Mouse (Mus musculus): Measurements from ENCODE around the gene Rasgrp1.

Gene Rasgrp1

DNA sequence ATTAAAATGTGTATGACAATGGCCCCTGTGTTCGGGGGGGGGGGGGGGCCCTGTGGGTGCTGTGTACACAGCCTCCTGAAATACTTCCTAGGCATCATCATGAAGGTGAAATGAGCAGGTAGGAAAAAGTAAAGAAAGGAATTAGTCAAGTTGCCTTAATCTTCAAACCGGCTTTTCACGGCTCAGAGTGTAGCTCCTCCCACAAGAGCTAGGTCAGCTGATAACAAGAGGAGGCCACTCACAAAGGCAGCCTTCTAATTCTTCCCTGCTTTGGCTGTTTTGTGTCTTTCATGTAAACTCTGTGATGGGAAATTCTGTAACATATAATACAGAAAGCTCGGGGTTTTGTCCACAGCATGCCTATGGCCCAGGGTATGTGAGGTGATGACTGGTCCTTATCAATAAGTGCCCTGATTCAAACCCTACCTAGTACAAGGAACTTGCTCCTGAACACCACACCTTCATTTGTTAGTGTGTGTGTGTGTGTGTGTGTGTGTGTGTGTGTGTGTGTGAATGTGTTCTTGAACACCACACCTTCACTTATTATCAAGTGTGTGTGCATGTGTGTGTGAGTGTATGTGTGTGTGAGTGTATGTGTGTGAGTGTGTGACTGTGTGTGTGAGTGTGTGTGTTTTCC, 7.1 kb downstream of the Rasgrp1 start:
- no peak for DNase-seq (ENCODE audit: low read depth, low spot score)

DNA sequence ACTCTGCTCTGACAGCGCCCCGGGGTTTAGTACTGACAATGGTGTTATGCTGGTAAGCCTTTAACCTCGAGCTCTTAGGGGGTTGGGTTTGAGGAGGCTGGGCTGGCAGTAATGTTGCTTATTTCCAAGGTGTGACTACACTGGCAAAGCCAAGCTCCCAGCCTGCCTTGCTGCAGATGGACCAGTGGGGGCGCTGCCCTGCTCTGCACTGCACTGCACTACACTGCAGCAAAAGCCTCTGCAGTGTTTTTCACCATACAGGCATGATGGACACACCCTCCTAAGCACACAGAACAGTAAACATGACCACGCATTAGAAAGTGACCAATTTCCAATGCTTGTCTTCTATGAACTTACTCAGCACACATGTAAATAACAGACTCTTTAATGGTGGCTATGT, 11.2 kb downstream of the Rasgrp1 start:
- no peak for DNase-seq (ENCODE audit: low read depth, low spot score)

DNA sequence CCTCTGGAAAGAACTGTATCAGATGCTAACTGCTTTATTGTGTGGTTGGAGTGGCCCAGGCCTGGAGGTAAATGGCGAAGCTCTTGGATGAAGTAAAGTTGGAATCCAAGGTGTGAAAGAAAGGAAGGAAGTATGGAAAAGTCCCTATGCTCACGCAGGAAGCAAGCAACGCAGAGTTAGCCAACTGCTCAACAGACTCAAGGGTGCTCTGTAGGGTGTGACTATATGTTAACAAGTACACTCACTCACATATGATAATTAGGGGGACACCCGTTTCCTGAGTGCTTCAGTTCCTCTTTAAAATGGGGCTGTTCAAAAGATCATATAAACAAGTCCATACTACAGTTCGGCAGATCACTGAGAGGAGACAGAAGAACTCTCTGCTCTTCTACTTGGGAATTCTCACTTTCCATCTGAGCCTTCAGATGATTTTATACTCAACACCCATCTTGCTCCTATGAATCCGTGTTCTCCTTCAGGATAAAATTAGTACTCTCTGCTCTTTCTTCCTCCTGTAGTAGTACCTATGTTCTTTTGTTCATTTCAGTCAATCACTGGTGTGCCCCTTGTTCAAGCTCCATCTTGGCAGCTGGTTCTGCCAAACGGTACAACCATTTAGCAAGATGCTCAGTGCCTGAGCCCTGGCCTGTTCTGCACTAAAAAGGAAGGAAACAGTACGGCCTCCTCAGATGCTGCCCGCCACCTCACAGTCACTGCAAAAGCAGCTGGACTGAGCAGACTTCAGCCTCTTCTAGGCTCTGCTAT, 14.1 kb downstream of the Rasgrp1 start:
- DNase-seq (ENCODE audit: low read depth, low spot score) = no peak

- no peak for DNase-seq (ENCODE audit: low read depth, low spot score)
Observed at GRCm38 (mm10) chr2:117322399-117322798, 20.4 kb downstream of the Rasgrp1 start.

DNA sequence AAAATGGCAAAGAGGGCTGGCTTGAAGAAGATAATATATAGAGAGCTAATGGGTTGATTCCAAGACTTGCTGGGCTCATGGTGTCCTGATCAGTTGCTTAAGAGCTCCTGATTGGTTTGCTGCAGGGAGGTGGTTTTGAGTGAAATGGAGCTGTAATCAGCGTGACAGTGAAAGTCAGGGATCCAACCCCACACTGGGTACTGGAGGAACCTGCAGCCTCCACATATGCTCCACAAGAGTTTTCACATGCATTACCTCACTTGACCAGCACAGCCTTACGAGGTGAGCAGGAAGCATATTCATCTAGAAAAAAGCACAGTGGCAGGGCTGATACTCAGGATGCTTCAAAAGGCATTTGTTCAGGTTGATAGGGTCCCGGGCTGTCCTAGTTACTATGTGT, 21.6 kb downstream of the Rasgrp1 start:
- no peak for DNase-seq (ENCODE audit: low read depth, low spot score)

DNA sequence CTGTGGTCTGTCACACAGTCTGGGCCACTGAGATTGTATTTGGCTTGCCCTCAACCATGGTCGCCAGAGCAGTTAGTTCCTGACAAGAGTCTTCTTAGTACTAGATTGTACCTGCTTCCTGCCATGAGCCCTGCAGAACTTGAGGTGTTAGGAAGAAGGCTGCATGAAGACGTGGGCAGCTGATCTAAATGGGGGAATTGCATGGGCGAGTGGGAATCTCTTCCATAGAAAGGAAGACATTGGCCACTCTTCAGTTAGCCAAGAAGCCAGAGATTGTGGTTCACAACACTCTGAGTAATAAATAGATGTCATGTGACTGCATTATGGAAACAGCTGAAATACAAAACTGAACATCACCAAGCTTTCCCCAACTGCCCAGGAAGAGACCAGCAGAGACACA, 23.8 kb downstream of the Rasgrp1 start:
- no peak for DNase-seq (ENCODE audit: low read depth, low spot score)

DNA sequence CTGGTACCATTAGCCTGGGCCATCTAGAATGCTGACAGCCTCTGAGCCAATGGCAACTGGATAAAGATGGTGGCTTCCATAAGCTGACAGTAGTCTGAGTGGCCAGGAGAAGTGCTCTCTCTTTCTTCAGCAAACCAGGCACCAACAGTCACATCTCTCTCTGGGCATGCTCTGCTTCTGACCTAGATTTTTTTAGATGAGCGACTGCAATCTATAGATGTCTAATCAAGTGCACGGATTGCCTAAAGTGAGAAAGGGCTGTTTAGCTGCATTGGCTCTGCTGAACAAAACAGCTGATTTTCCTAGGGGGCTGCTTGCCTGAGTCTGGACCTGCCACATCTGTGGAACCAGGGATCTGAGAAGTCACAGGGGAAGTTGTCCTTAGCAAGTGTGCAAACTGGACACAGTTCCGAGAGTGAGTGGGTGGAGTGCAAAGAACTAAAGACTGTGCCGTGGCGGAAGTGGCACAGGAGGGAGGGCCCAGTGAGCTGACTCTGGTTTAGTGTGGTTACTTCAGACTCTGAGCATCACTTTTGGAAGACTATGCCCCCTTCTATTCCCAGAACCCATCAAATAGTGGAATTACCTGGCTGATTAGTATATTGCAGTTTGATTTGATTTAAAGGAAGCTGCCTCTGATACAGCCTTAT, 29.1 kb downstream of the Rasgrp1 start:
- no peak for DNase-seq (ENCODE audit: low read depth, low spot score)

- no peak for DNase-seq (ENCODE audit: low read depth, low spot score)
Observed at GRCm38 (mm10) chr2:117312441-117312895, 30.3 kb downstream of the Rasgrp1 start.

DNA sequence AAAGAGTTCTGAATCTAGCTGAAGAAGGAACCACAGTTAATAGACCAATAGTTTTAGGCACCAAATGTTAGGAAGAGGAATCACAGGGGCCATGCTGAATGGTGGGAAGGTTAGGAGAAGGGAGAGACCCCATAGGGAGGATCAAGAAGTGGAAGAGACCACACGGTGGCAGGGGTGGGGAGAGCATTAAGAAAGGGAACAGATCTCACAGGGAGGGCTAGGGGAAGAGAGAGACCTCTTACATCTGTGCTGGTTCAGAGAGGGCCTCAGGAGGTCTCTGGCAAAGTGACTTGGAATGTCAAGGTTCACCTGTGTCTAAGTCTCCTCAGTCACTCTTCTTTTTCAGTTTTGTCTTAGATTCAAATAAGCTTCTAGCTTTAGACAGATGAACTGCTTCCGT, 30.8 kb downstream of the Rasgrp1 start:
- DNase-seq (ENCODE audit: low read depth, low spot score) = no peak

GRCm38 (mm10) chr2:117311349-117311748, 31.5 kb downstream of the Rasgrp1 start:
- no peak for DNase-seq (ENCODE audit: low read depth, low spot score)

DNA sequence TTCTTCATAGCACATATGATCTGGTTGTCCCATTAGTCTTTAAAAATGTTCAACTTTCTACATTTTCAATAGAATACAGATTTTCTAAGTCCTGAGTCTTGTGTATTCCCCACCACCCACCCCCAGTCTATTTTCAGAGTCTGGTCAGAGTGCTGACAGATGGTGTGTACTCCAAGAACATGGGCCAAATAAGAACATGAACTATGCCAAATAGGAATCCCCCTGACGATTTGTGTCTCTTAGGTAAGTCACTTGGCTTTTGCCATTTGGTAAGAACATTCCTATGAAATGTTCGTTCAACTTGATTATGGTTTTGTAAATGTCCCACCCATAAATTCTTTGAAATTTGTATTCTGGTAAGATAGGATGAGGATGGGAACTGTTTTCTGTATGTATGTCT, 33.8 kb downstream of the Rasgrp1 start:
- no peak for DNase-seq (ENCODE audit: low read depth, low spot score)

DNA sequence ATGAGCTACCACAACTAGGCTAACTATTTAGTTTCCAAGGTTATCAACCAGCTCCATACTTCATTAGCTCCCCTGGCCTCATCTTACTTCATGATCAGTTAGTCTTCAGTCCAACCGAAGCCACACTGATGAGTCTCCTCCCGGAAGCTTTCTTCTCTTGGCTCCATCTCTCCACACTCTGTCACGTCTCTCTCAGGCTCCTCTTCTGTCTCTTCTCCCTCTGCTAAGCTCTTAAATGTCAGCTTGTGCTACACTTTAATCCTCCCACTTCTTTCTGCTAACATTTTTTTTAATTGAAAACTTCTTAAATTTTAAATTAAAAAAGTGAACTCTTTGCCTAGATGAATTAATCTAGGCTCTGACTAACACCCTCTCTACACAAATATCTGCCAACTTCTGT, 34.8 kb downstream of the Rasgrp1 start:
- DNase-seq (ENCODE audit: low read depth, low spot score) = no peak

DNA sequence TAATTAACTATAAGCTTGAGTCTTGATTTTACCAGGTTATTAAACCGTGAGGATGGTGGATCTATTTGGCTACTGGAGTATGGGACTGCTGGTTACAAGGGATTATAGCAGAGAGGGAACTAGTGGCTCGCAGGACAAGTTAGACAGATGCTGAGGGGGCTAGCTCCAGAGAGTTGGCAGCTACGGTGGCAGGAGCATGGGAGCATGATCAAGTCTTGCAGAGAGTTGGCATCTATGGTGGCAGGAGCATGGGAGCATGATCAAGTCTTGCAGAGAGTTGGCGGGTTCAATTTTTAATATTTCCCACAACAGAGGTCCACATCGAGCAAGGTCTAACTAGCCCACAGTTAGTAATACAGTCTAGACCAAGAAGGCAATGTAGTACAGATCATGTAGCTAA, 37.9 kb downstream of the Rasgrp1 start:
- no peak for DNase-seq (ENCODE audit: low read depth, low spot score)

- no peak for DNase-seq (ENCODE audit: low read depth, low spot score)
Observed at GRCm38 (mm10) chr2:117303391-117304350, 39.1 kb downstream of the Rasgrp1 start.

DNA sequence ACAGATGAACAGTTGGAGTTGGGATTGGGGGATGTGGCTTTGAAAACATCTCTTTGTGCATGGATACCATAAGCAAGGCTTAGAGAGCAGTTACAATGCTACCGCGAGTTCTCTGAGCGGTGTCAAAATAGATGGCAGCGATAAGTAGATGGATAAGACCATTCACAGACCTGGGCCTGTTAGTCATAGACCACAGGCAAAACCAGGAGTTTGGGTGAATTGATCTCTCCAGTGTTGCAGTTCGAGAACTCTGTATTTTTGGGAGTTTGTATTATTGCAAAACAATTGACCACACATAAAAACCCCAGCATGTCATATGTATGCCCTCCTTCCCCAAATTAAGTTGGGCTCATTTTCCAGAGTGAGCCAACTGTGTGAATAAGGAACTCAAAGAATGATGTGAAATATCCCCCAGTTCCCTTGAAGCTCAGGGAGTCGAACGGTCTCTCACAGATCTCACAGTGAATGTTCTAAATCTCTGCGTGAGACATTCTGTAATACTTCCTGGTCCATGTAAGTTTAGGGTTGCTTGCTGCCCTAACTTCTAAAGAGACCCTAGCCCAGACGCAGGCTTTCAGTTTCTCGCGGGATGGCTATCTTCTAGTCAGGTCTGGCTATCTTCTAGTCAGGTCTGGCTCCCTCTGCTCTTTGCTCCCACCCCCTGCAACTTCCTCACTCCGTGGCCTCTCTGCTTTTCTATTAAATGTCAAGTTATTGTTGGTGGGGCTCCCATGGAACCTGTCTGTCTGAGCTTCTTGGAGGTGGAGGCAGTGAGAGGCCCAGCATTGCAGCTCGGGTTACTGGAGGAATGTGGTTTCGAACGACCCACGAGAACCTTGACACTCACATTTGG, 43.0 kb downstream of the Rasgrp1 start:
- no peak for DNase-seq (ENCODE audit: low read depth, low spot score)

DNA sequence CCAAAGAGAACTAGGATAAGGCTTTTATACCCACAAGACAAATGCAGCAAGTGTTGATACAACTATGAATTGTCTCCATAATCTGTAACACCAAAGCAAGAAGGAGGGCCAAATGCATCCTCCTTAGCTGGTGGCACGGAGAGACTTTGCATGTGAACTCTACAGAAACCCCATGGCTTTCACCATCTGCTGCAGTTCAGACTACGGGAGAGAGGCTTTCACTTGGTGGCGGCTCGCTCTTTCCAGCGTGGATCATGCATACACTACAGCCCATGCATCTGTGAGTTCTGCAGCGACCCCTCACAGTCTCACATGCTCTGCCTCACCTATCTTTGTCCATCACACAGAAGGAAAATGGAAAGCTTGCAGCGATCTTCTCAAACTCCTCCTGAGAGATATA, 54.5 kb downstream of the Rasgrp1 start:
- DNase-seq (ENCODE audit: low read depth, low spot score) = no peak

DNA sequence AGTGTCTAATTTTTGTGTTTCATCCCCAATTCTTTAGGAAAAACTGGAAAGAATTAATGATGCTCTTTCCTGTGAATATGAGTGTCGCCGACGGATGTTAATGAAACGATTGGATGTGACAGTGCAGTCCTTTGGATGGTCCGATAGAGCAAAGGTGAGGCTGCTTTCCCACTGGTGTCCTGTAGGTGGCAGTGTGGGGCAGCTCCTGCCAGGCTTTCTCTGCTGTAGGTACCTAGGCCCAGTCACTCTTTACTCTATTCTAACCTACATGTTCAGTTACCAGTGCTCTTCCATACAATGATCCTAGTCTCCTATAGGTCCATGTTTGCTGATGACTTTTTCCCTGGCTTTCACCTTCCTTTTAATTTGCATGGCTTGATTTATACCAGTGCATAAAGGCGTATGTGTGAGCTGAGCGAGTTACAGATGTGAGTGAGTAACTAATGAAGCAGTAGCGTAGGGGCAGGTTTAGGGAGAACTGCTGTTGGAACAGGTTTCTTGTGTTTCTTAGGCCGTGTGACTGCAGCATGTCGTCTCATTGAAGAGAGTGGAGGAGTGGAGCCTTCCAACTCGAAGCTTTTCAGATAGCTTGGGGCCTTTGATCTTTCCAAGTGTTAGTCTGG, 78.9 kb downstream of the Rasgrp1 start:
- DNase-seq (ENCODE audit: low read depth, low spot score) = peak; percentile 14

DNA sequence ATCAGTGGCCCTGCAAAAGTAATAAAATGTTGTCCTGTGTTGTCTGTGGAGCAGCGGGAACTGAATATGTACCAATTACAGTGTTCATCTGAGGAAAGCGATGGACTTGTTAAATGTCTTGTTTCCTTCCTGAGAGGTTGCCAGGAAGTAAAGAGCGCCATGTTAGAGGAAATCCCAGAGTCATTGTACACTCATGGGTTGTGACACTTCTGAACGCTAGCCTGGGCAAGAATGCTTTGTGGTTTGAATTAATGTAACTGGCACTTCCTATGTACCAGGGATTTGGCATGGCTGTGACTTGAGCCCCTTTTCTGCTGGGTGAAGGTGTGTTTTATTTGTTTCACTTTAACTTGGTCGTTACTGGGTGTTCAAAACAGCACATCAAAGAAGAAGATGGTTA, 80.6 kb downstream of the Rasgrp1 start:
- no peak for DNase-seq (ENCODE audit: low read depth, low spot score)

- no peak for DNase-seq (ENCODE audit: low read depth, low spot score)
Observed at GRCm38 (mm10) chr2:117257617-117258016, 85.2 kb downstream of the Rasgrp1 start.

DNA sequence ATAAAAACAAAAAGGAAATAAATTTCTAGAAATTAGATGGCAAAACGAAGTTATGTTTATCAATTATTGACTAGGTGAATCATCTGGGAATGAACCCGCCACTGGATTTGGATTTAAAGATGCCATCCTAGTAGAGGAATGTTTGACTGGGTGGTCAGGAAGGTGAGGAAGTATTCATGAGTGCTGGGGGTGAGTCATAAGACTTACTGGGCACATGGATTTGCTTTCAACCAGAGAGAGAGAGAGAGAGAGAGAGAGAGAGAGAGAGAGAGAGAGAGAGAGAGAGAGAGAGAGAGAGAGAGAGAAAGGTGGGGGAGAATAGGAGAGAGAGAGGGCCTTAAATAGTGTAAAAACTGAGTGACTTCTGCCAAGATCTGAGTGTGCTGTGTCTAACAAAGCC, 87.4 kb downstream of the Rasgrp1 start:
- no peak for DNase-seq (ENCODE audit: low read depth, low spot score)

Measured in skeletal muscle tissue, adult 2 months (tissue).